Mouse (Mus musculus): Measurements from ENCODE around the gene Irf3. TPM values are rescaled to one million over a fixed set of nuclear protein-coding genes. Genes with fewer than 3 reads are reported as not detected.
"Not testable (repeated sequence)": the region's sequence is repeated elsewhere in the genome, so short reads cannot be mapped to it uniquely, and the experiment has no call there.

Gene Irf3
- polyA plus RNA-seq, 2 experiments from 2014 or later = 117 to 147 TPM

- no peak for ATAC-seq
Observed at GRCm38 (mm10) chr7:45008411-45008810, 11.0 kb downstream of the Irf3 start.

- ATAC-seq = no peak
Observed at GRCm38 (mm10) chr7:45012011-45012410, 14.6 kb downstream of the Irf3 start.

GRCm38 (mm10) chr7:45012824-45013223 lies 15.4 kb downstream of the Irf3 start:
- ATAC-seq = no peak

GRCm38 (mm10) chr7:45013366-45014095 lies 16.1 kb downstream of the Irf3 start:
- no peak for ATAC-seq

- ATAC-seq = no peak
Observed at GRCm38 (mm10) chr7:45014096-45014451, 16.6 kb downstream of the Irf3 start.

GRCm38 (mm10) chr7:45015344-45015956 lies 18.0 kb downstream of the Irf3 start:
- no peak for ATAC-seq

GRCm38 (mm10) chr7:45015957-45016612 lies 18.6 kb downstream of the Irf3 start, which contains the start of gene Scaf1:
Scaf1 (minus strand) TSS chr7:45016363.
- ATAC-seq = peak; percentile 76

GRCm38 (mm10) chr7:45016761-45017160 lies 19.3 kb downstream of the Irf3 start:
- ATAC-seq = no peak

- peak; percentile 86 for ATAC-seq
Observed at GRCm38 (mm10) chr7:45017242-45018061, 20.0 kb downstream of the Irf3 start, which contains the start of gene Rras. Rras (plus strand) TSS chr7:45017961.

GRCm38 (mm10) chr7:45019031-45019571 lies 21.7 kb downstream of the Irf3 start:
- no peak for ATAC-seq

GRCm38 (mm10) chr7:45020225-45020624 lies 22.8 kb downstream of the Irf3 start:
- ATAC-seq = no peak

- ATAC-seq = not testable (repeated sequence)
Observed at GRCm38 (mm10) chr7:45023711-45024110, 26.3 kb downstream of the Irf3 start.

- ATAC-seq = peak; percentile 28
Observed at GRCm38 (mm10) chr7:45024281-45025248, 27.1 kb downstream of the Irf3 start.

GRCm38 (mm10) chr7:45025601-45026220 lies 28.3 kb downstream of the Irf3 start:
- ATAC-seq = no peak

- no peak for ATAC-seq
Observed at GRCm38 (mm10) chr7:45026256-45026655, 28.8 kb downstream of the Irf3 start.

- no peak for ATAC-seq
Observed at GRCm38 (mm10) chr7:45027761-45028160, 30.3 kb downstream of the Irf3 start.

GRCm38 (mm10) chr7:45028351-45028750 lies 30.9 kb downstream of the Irf3 start:
- no peak for ATAC-seq

- ATAC-seq = no peak
Observed at GRCm38 (mm10) chr7:45029995-45030394, 32.5 kb downstream of the Irf3 start.

- ATAC-seq = no peak
Observed at GRCm38 (mm10) chr7:45030857-45031256, 33.4 kb downstream of the Irf3 start.

GRCm38 (mm10) chr7:45033722-45034359 lies 36.4 kb downstream of the Irf3 start:
- no peak for ATAC-seq

Data from CD4-positive, CD25-positive, alpha-beta regulatory T cell, adult 4 months (primary cell).